Mouse (Mus musculus) E14TG2a.4 (cell line): ENCODE results near the gene Adcy7.

Source experiments
- CTCF ChIP-seq: conservative IDR thresholded peaks from 2 replicates; pipeline ENCODE4 v1.5.1; 2014; ENCODE audit warnings: low read length
- NANOG ChIP-seq: IDR thresholded peaks from 2 replicates; pipeline ENCODE4 v1.6.1; 2014; ENCODE audit warnings: borderline replicate concordance, low read length, mixed read lengths
- POU5F1 ChIP-seq: IDR thresholded peaks from 2 replicates; pipeline ENCODE4 v1.6.1; 2014; ENCODE audit warnings: low read length, borderline replicate concordance

GRCm38 (mm10) chr8:88305814-88306213 is 33.6 kb downstream of the Adcy7 start:
- TF ChIP-seq CTCF (no peak), POU5F1 (no peak), NANOG (no peak)
